Mouse (Mus musculus): ENCODE measurements around the gene 4933403O08Rik.

Gene 4933403O08Rik

DNA sequence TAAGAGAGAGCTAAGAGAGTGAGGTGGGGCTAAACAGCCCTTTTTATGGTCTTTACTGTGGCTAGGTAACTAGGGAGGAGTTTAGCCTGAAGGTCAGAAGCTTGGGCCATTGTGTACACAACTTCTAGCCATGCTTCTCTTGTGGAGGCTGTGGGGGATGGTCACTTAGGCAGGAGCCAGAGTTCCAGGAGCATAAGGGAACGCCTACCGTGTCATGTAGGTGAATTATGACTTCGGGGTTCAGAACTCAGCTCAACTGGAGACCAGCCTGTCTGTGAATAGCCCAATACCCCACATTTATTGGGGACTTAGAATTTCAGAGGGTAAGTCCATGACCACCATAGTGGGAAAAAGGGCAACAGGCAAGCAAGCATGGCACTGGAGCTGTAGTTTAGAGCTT, at the start of gene 4933403O08Rik:
4933403O08Rik (plus strand) TSS at position 301 of the 400 bp plus-strand sequence.
- DNase-seq (ENCODE audit: low spot score): no peak

DNA sequence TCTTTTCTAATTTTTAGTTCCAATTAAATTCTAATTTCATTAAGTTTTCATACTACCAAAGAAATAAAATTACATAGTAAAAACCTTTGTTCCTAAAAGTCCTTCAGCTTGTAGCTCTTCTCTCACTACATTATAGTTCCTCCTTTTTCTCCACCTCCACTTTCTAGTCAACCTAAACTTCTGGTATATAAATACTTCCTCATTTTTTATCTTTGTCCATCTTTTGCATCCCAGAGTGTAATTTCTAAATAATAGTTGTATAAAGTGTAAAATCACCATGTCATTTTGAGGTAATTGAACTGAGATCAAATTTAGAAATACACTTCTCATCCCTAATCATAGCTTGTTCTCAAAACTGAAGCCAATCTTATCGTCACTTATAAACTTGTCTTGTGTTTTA, 4.1 kb downstream of the 4933403O08Rik start:
- DNase-seq (ENCODE audit: low spot score): no peak

DNA sequence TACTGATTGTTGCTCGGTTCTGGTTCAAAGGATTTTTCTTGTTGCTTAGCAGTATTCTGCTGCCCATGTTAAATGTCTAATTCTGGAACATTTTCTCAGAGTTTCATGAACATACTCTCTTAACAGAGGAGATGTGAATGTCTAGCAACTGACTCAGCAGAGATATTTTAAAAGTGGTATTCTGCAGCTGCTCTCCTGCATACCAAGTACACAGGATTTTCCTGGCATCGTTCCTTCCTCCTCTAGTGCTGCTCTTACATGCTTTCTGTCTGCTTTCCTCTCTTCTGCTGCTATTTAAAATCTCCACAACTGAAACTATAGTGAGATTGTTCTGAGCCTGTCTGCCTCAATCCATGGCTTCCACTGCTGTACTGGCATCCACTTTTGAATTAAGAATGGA, 16.7 kb downstream of the 4933403O08Rik start:
- DNase-seq (ENCODE audit: low spot score): no peak

DNA sequence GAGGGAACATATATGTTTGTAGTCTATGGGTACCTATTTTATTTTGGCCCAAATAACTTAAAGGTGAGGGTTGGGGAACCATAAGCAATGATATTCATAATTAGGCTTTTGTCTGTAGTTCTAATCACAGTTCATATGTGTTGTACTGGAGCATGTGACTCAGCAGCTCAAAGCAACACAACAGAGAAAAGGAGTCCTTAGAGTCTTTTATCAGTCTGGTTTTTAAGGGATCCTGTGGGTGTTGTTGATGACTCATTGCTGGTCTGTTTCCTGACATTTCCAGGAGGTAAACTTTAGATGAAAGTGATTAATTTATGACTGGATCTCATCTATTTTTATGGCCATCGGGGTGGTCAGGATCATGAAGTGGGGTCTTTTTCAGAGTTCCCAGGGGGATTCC, 34.7 kb downstream of the 4933403O08Rik start:
- DNase-seq (ENCODE audit: low spot score): no peak

Measured in retina, embryonic 14.5 days (tissue).